Mouse (Mus musculus): ENCODE data around the gene Gm5617. TPM values are rescaled to one million over a fixed set of nuclear protein-coding genes. Genes with fewer than 3 reads are reported as not detected.
A peak's percentile ranks its signal among the peaks of the same experiment; 100 is the strongest.

Gm5617 gene
- polyA plus RNA-seq, 2 experiments, result 10.5 to 19.3 TPM

- 6% methylated on average over 17 of the region's 17 CpGs for WGBS (ENCODE audit: insufficient replicate concordance)
- Histone ChIP-seq H3K4me3 (ENCODE audit: insufficient read depth in 1 of 2, low read depth in 2 of 2, low read length in 2 of 2) (no peak overlapping the region), H3K36me3 (replicated peaks; ENCODE audit: control insufficient read depth, insufficient read depth, low read depth) (no peaks in the 10 kb centered on the region), H3K9ac (replicated peaks) (no peak overlapping the region), H3K9me3 (ENCODE audit: control insufficient read depth, low read length) (no peaks in the 10 kb centered on the region), H3K4me2 (ENCODE audit: low read depth) (peak overlapping the region; percentile 15; the same call in 1 of the 2 replicates), H3K27ac (no peak overlapping the region), H3K27me3 (ENCODE audit: control insufficient read depth, insufficient read depth, low read length) (peaks cover 10% of the 10 kb centered on the region), H3K4me1 (replicated peaks; ENCODE audit: control insufficient read depth in 2 of 2, insufficient read depth in 2 of 2, low read length in 1 of 2) (0 out of 4 replicates have a peak, but pooled peaks cover 0 to 2% of the 10 kb centered on the region in 2 experiments)
- DNase-seq (ENCODE audit: low read depth in 3 of 3, low spot score in 3 of 3) (no peak), ATAC-seq (ENCODE audit: insufficient read depth) (no peak)
- no peak for TF ChIP-seq CTCF (IDR thresholded peaks at IDR 0.05; ENCODE audit: low read depth)
- no peak for TF ChIP-seq EP300 (IDR thresholded peaks at IDR 0.05; ENCODE audit: low read depth)
Observed at GRCm38 (mm10) chr9:48538044-48538645, 42.9 kb downstream of the Gm5617 start.

DNA sequence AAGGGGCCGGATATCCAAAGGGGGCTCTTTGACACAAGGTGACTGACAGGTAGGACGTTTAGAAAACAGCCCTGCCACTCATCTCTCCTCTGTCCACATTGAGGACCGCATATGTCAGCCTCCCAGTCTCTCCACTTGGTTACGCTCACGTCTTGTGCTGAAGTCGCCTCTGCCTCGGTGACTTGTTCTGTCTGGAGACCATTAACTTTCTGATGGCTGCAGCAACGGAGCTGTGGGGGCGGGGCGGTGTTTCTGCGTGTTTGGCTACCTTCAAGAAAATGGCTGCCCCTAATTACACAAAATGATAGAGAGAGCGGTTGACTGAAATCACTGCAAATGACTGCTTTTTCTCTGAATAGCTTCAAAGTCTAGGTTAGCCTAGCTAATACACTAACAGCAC lies 43.4 kb downstream of the Gm5617 start:
- no peak for DNase-seq (ENCODE audit: low read depth in 3 of 3, low spot score in 3 of 3)
- peak overlapping the region; percentile 15; the same call in 1 of the 2 replicates for H3K4me2 ChIP-seq (ENCODE audit: low read depth)
- no peak for TF ChIP-seq EP300 (IDR thresholded peaks at IDR 0.05; ENCODE audit: low read depth)
- no peak for TF ChIP-seq CTCF (IDR thresholded peaks at IDR 0.05; ENCODE audit: low read depth)

More for the DNA sequence above, 43.4 kb downstream of the Gm5617 start:
- no peaks in the 10 kb centered on the region for H3K36me3 ChIP-seq (replicated peaks; ENCODE audit: control insufficient read depth, insufficient read depth, low read depth)
- no peak overlapping the region for H3K9ac ChIP-seq (replicated peaks)
- H3K4me3 ChIP-seq (ENCODE audit: insufficient read depth in 1 of 2, low read depth in 2 of 2, low read length in 2 of 2), result no peak overlapping the region
- ATAC-seq (ENCODE audit: insufficient read depth), result no peak
- H3K27me3 ChIP-seq (ENCODE audit: control insufficient read depth, insufficient read depth, low read length), result peaks cover 10% of the 10 kb centered on the region
- no peaks in the 10 kb centered on the region for H3K9me3 ChIP-seq (ENCODE audit: control insufficient read depth, low read length)
- no peak overlapping the region for H3K27ac ChIP-seq
- WGBS (ENCODE audit: insufficient replicate concordance), result 14% methylated on average over 12 of the region's 12 CpGs
- H3K4me1 ChIP-seq (replicated peaks; ENCODE audit: control insufficient read depth in 2 of 2, insufficient read depth in 2 of 2, low read length in 1 of 2), result 0 out of 4 replicates have a peak, but pooled peaks cover 0 to 2% of the 10 kb centered on the region in 2 experiments

Small RNA genes lying within 50 kb of the gene (microRNA-seq; reads per million reads assigned to microRNA genes)
- not detected for gene Gm23653

Other genes with a start within 250 kb of the Gm5617 start
- gene Nxpe2, start 142.0 kb upstream of the Gm5617 start, polyA plus RNA-seq (2012; rRNA removed), result 82.3 and 110 TPM in 2 replicates
- gene Nxpe2, start 142.0 kb upstream of the Gm5617 start, polyA plus RNA-seq (2014; fragmentation: Nextera tagmentation; extraction: Ambion mirVana), result 192 and 209 TPM in 2 replicates
- 40.9 and 64.4 TPM in 2 replicates for gene Rexo2, start 14.8 kb upstream of the Gm5617 start, polyA plus RNA-seq (2012; rRNA removed)
- gene Rexo2, start 14.8 kb upstream of the Gm5617 start, polyA plus RNA-seq (2014; fragmentation: Nextera tagmentation; extraction: Ambion mirVana), result 95.7 and 95.8 TPM in 2 replicates
- gene Rbm7, start 143 bp upstream of the Gm5617 start, polyA plus RNA-seq (2012; rRNA removed), result 16.9 and 19.7 TPM in 2 replicates
- 56.1 and 60.9 TPM in 2 replicates for gene Rbm7, start 143 bp upstream of the Gm5617 start, polyA plus RNA-seq (2014; fragmentation: Nextera tagmentation; extraction: Ambion mirVana)
- 0.04 TPM in 1 of 2 replicates, not detected in the other for gene Nnmt, start 109.7 kb downstream of the Gm5617 start, polyA plus RNA-seq (2012; rRNA removed)
- 0.14 and 0.19 TPM in 2 replicates for gene Nnmt, start 109.7 kb downstream of the Gm5617 start, polyA plus RNA-seq (2014; fragmentation: Nextera tagmentation; extraction: Ambion mirVana)

All from liver, embryonic 14.5 days (tissue).